Mouse (Mus musculus): Measurements from ENCODE around the gene Ccser1.

GRCm38 (mm10) chr6:61387046-61387445 lies 206.9 kb downstream of the Ccser1 start:
- TF ChIP-seq POLR2A (IDR thresholded peaks at IDR 0.05; ENCODE audit: insufficient read depth, low read depth, low read length) (no peak), CTCF (IDR thresholded peaks at IDR 0.05; ENCODE audit: insufficient read depth, low read depth, low read length) (no peak)
